Mouse (Mus musculus): ENCODE data around the gene Insr.
"Not testable (repeated sequence)": the region's sequence is repeated elsewhere in the genome, so short reads cannot be mapped to it uniquely, and the experiment has no call there.

Insr gene

GRCm38 (mm10) chr8:3278934-3279720, at the start of gene Insr:
Insr (minus strand) TSS chr8:3279617.
- peak; percentile 97 for DNase-seq

GRCm38 (mm10) chr8:3327538-3328245, 48.3 kb upstream of the Insr start:
- DNase-seq = peak; percentile 23

- DNase-seq = no peak
Measured at GRCm38 (mm10) chr8:3327056-3327455, 47.6 kb upstream of the Insr start.

- DNase-seq = no peak
Measured at GRCm38 (mm10) chr8:3324253-3324652, 44.8 kb upstream of the Insr start.

GRCm38 (mm10) chr8:3319267-3319666, 39.9 kb upstream of the Insr start:
- not testable (repeated sequence) for DNase-seq

GRCm38 (mm10) chr8:3316585-3316984, 37.2 kb upstream of the Insr start:
- no peak for DNase-seq

- no peak for DNase-seq
Measured at GRCm38 (mm10) chr8:3314345-3314744, 34.9 kb upstream of the Insr start.

GRCm38 (mm10) chr8:3313843-3314242, 34.4 kb upstream of the Insr start:
- DNase-seq = no peak

- DNase-seq = not testable (repeated sequence)
Measured at GRCm38 (mm10) chr8:3313417-3313816, 34.0 kb upstream of the Insr start.

- no peak for DNase-seq
Measured at GRCm38 (mm10) chr8:3311482-3311881, 32.1 kb upstream of the Insr start.

GRCm38 (mm10) chr8:3309636-3310035, 30.2 kb upstream of the Insr start:
- no peak for DNase-seq

GRCm38 (mm10) chr8:3308205-3308800, 28.9 kb upstream of the Insr start:
- not testable (repeated sequence) for DNase-seq

GRCm38 (mm10) chr8:3302131-3302530, 22.7 kb upstream of the Insr start:
- DNase-seq = no peak

GRCm38 (mm10) chr8:3299322-3299721, 19.9 kb upstream of the Insr start:
- DNase-seq = no peak

- DNase-seq = no peak
Measured at GRCm38 (mm10) chr8:3285824-3286223, 6.4 kb upstream of the Insr start.

GRCm38 (mm10) chr8:3284656-3285055, 5.2 kb upstream of the Insr start:
- DNase-seq = no peak

- no peak for DNase-seq
Measured at GRCm38 (mm10) chr8:3281296-3281695, 1.9 kb upstream of the Insr start.

GRCm38 (mm10) chr8:3280266-3280910, 971 bp upstream of the Insr start:
- peak; percentile 47 for DNase-seq

GRCm38 (mm10) chr8:3279721-3280077, 282 bp upstream of the Insr start:
- no peak for DNase-seq

GRCm38 (mm10) chr8:3278181-3278820, 1.1 kb downstream of the Insr start:
- peak; percentile 27 for DNase-seq

GRCm38 (mm10) chr8:3277266-3277665, 2.2 kb downstream of the Insr start:
- no peak for DNase-seq

GRCm38 (mm10) chr8:3276009-3276408, 3.4 kb downstream of the Insr start:
- no peak for DNase-seq

GRCm38 (mm10) chr8:3275189-3275588, 4.2 kb downstream of the Insr start:
- DNase-seq = no peak
